Mouse (Mus musculus): ENCODE measurements around the gene Ttc39d.
"Not testable (repeated sequence)": the region's sequence is repeated elsewhere in the genome, so short reads cannot be mapped to it uniquely, and the experiment has no call there.

Ttc39d gene

GRCm38 (mm10) chr17:80206671-80207581, at the start of gene Ttc39d, which contains the start of gene Srsf7:
Gene Ttc39d (plus strand): TSS chr17:80207460.
Gene Srsf7 (minus strand): TSS chr17:80207307.
- peak; percentile 97 for DNase-seq (ENCODE audit: low read depth, low spot score)

GRCm38 (mm10) chr17:80157489-80157888, 49.8 kb upstream of the Ttc39d start:
- no peak for DNase-seq (ENCODE audit: low read depth, low spot score)

- no peak for DNase-seq (ENCODE audit: low read depth, low spot score)
Observed at GRCm38 (mm10) chr17:80160454-80160853, 46.8 kb upstream of the Ttc39d start.

- DNase-seq (ENCODE audit: low read depth, low spot score), result no peak
Observed at GRCm38 (mm10) chr17:80163991-80164390, 43.3 kb upstream of the Ttc39d start.

- DNase-seq (ENCODE audit: low read depth, low spot score), result no peak
Observed at GRCm38 (mm10) chr17:80165741-80166140, 41.5 kb upstream of the Ttc39d start.

- no peak for DNase-seq (ENCODE audit: low read depth, low spot score)
Observed at GRCm38 (mm10) chr17:80166346-80166745, 40.9 kb upstream of the Ttc39d start.

- DNase-seq (ENCODE audit: low read depth, low spot score), result no peak
Observed at GRCm38 (mm10) chr17:80167436-80167835, 39.8 kb upstream of the Ttc39d start.

- no peak for DNase-seq (ENCODE audit: low read depth, low spot score)
Observed at GRCm38 (mm10) chr17:80167851-80168251, 39.4 kb upstream of the Ttc39d start.

- no peak for DNase-seq (ENCODE audit: low read depth, low spot score)
Observed at GRCm38 (mm10) chr17:80168425-80169182, 38.7 kb upstream of the Ttc39d start.

- no peak for DNase-seq (ENCODE audit: low read depth, low spot score)
Observed at GRCm38 (mm10) chr17:80169792-80170191, 37.5 kb upstream of the Ttc39d start.

GRCm38 (mm10) chr17:80170951-80171350, 36.3 kb upstream of the Ttc39d start:
- DNase-seq (ENCODE audit: low read depth, low spot score), result no peak

GRCm38 (mm10) chr17:80171948-80172347, 35.3 kb upstream of the Ttc39d start:
- DNase-seq (ENCODE audit: low read depth, low spot score), result no peak

GRCm38 (mm10) chr17:80172761-80173160, 34.5 kb upstream of the Ttc39d start:
- no peak for DNase-seq (ENCODE audit: low read depth, low spot score)

GRCm38 (mm10) chr17:80173708-80174107, 33.6 kb upstream of the Ttc39d start:
- DNase-seq (ENCODE audit: low read depth, low spot score), result no peak

GRCm38 (mm10) chr17:80174146-80174545, 33.1 kb upstream of the Ttc39d start:
- DNase-seq (ENCODE audit: low read depth, low spot score), result no peak

GRCm38 (mm10) chr17:80174699-80175385, 32.4 kb upstream of the Ttc39d start:
- DNase-seq (ENCODE audit: low read depth, low spot score), result no peak

GRCm38 (mm10) chr17:80175386-80175739, 31.9 kb upstream of the Ttc39d start:
- no peak for DNase-seq (ENCODE audit: low read depth, low spot score)

GRCm38 (mm10) chr17:80175966-80176365, 31.3 kb upstream of the Ttc39d start:
- no peak for DNase-seq (ENCODE audit: low read depth, low spot score)

- not testable (repeated sequence) for DNase-seq (ENCODE audit: low read depth, low spot score)
Observed at GRCm38 (mm10) chr17:80178846-80179245, 28.4 kb upstream of the Ttc39d start.

GRCm38 (mm10) chr17:80179959-80180358, 27.3 kb upstream of the Ttc39d start:
- peak; percentile 58 for DNase-seq (ENCODE audit: low read depth, low spot score)

- no peak for DNase-seq (ENCODE audit: low read depth, low spot score)
Observed at GRCm38 (mm10) chr17:80180468-80180867, 26.8 kb upstream of the Ttc39d start.

- no peak for DNase-seq (ENCODE audit: low read depth, low spot score)
Observed at GRCm38 (mm10) chr17:80183615-80184014, 23.6 kb upstream of the Ttc39d start.
